Mouse (Mus musculus) limb, embryonic 11.5 days (tissue): Measurements from ENCODE around the gene Bcat2. TPM values are rescaled to one million over a fixed set of nuclear protein-coding genes. Genes with fewer than 3 reads are reported as not detected.

ENCODE experiments used
- ATAC-seq: fragments of 200-750 bp; cut with Nextera tagmentation; 2 replicates; pipeline ENCODE4 v1.8.0; 2017; ENCODE audit warnings: low read depth; ENCODE audit not compliant: insufficient number of reproducible peaks, low FRiP score, low TSS enrichment
- DNase-seq: peaks from one replicate; pipeline ENCODE4 v3.0.0-alpha.2; 2015; ENCODE audit warnings: low spot score
- H3K27ac ChIP-seq: fragments of 300-500 bp; sonication (generic); replicated peaks from 2 replicates; pipeline ENCODE4 v1.5.1; 2014; ENCODE audit warnings: low read depth, mild to moderate bottlenecking, low read length
- H3K27me3 ChIP-seq: fragments of 300-500 bp; sonication (generic); 2 replicates; pipeline ENCODE4 v1.6.1; 2014; ENCODE audit warnings: mild to moderate bottlenecking, low read length, mixed read lengths; ENCODE audit not compliant: control insufficient read depth, insufficient read depth
- H3K36me3 ChIP-seq: fragments of 300-500 bp; sonication (generic); 2 replicates; pipeline ENCODE4 v1.6.1; 2014; ENCODE audit warnings: mild to moderate bottlenecking, low read length, moderate library complexity, mixed read lengths; ENCODE audit not compliant: control insufficient read depth, insufficient read depth
- H3K4me1 ChIP-seq: fragments of 300-500 bp; sonication (generic); 2 replicates; pipeline ENCODE4 v1.6.1; 2014; ENCODE audit warnings: low read length, mixed read lengths; ENCODE audit not compliant: control insufficient read depth, insufficient read depth
- H3K4me2 ChIP-seq: fragments of 300-500 bp; sonication (generic); 2 replicates; pipeline ENCODE4 v1.6.1; 2014; ENCODE audit warnings: low read depth, mild to moderate bottlenecking, moderate library complexity; ENCODE audit not compliant: severe bottlenecking
- H3K4me3 ChIP-seq: fragments of 300-500 bp; sonication (generic); 2 replicates; pipeline ENCODE4 v1.5.1; 2014; ENCODE audit warnings: low read depth, low read length
- H3K9ac ChIP-seq: fragments of 300-500 bp; sonication (generic); 2 replicates; pipeline ENCODE4 v1.6.1; 2014; ENCODE audit warnings: mild to moderate bottlenecking, low read length
- H3K9me3 ChIP-seq: fragments of 300-500 bp; sonication (generic); 2 replicates; pipeline ENCODE4 v1.6.1; 2016; ENCODE audit warnings: low read length; ENCODE audit not compliant: control insufficient read depth
- WGBS: fragments of 180-500 bp; shearing (Covaris S2); extraction: QIAGEN DNeasy Blood & Tissue Kit; methylation state at CpG from one replicate; pipeline ENCODE4 v1.1.7; 2014; 5-methylcytosine and 5-hydroxymethylcytosine counted together
- polyA plus RNA-seq: library from polyadenylated mRNA; unstranded; fragments of >200 nt; fragmentation: Nextera tagmentation; extraction: Ambion mirVana; gene quantifications from 2 replicates; pipeline ENCODE4 v1.2.1, GENCODE M21; 2014

The Bcat2 gene
- polyA plus RNA-seq, 1 experiment from 2014 or later: 50.7 TPM

DNA sequence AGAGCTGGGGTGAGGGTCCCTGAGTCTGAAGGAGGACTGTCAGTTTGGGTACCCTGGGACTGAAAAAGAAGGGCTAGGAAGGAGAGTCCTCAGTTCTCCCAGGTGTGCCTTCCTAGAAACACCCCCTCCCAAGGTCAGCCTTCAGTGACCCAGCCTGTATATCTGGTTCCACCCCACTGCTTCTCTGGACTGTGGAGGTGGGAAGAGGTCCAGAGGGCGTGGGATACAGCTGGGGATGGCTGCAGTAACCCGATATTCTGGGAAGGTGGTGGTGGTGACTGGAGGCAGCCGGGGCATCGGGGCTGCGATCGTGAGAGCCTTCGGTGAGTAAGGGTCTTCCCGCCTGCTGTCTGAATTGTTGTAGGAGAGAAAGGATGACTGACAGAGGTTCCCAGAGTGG, 15.2 kb upstream of the Bcat2 start, which contains the start of gene Hsd17b14:
Gene Hsd17b14, plus strand, starts transcription at position 150 of the 400 bp plus-strand sequence.
- Histone ChIP-seq H3K9me3 (no peaks in the 10 kb centered on the region), H3K36me3 (no peaks in the 10 kb centered on the region), H3K27me3 (no peaks in the 10 kb centered on the region), H3K9ac (no peak within 1 kb of the TSS), H3K27ac (no peak within 1 kb of the TSS), H3K4me3 (no peak within 1 kb of the TSS), H3K4me2 (no peak within 1 kb of the TSS), H3K4me1 (0 out of 2 replicates have a peak, but pooled peaks cover 3% of the 10 kb centered on the region)
- WGBS: 25% methylated on average over 8 of the region's 8 CpGs
- ATAC-seq (no peak), DNase-seq (no peak)

DNA sequence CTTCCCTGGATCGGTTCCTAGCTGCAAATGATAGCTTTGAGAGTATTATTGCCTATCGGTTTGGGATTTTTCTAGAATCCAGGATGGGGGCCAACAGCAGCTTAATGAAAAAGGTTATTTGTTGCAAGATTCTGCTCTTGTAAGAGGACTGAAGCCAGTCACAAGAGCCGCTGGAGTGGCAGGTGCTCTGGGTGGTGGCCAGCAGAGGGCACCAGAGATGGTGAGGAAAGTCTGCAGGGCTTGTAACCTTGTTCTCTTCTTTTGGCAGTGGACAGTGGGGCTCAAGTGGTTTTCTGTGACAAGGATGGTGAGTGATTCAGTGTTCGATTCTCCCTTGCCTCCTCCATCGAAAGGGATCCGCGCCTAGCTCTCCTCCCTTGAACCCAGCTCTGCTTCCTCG, 14.2 kb upstream of the Bcat2 start:
- ATAC-seq (no peak), DNase-seq (peak; percentile 87)
- no peaks in the 10 kb centered on the region for H3K9me3 ChIP-seq
- no peak overlapping the region for H3K27ac ChIP-seq
- no peak overlapping the region for H3K4me3 ChIP-seq
- H3K36me3 ChIP-seq: no peaks in the 10 kb centered on the region
- 0 out of 2 replicates have a peak overlapping the region, but pooled peaks have one; percentile 47 for H3K9ac ChIP-seq
- 22% methylated on average over 8 of the region's 8 CpGs for WGBS
- H3K4me2 ChIP-seq: no peak overlapping the region
- no peaks in the 10 kb centered on the region for H3K27me3 ChIP-seq
- 0 out of 2 replicates have a peak, but pooled peaks cover 3% of the 10 kb centered on the region for H3K4me1 ChIP-seq

DNA sequence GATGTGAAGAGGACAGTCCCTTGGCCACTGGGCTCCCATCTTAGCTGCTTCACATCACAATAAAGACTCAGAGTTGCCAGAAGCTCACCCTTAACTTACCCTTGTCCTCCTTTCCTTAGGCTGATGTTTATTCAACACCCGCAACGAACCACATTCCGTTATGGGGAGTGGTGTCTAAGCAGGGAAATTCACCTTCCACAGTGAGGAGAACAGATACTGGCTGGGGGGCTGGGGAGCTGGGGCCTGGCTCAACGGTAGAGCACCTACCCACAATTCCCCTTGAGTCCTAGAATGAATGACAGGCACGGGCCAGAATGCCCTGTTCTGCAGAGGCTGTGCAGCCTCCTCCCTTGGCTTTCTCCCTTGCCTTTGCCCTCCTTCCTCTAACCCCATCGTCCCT, 11.0 kb upstream of the Bcat2 start:
- Histone ChIP-seq H3K4me1 (0 out of 2 replicates have a peak, but pooled peaks cover 3% of the 10 kb centered on the region), H3K4me2 (no peak overlapping the region), H3K4me3 (no peak overlapping the region), H3K36me3 (no peaks in the 10 kb centered on the region), H3K27me3 (no peaks in the 10 kb centered on the region), H3K27ac (no peak overlapping the region), H3K9me3 (no peaks in the 10 kb centered on the region), H3K9ac (no peak overlapping the region)
- WGBS: 62% methylated on average over 6 of the region's 6 CpGs
- ATAC-seq: no peak
- DNase-seq: no peak

DNA sequence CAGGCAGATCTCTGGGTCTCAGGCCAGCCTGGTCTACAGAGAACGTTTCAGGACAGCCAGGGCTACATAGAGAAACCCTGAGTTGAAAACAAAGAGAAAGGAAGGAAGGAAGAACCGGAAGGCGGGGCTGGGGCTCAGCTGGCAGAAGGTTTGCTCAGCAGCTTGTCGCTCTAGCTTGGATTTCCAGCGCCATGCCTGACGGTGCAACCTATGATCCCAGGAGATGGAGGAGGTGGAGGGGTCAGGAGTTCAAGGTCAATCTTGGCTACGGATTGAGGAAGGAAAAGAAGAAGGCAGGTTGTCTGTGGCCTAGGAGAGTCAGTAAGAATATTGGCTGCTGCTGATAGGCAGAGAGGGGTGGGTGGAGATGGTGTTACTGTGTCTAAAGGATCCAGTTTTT, 9.7 kb upstream of the Bcat2 start:
- Histone ChIP-seq H3K27ac (no peak overlapping the region), H3K9ac (no peak overlapping the region), H3K4me3 (no peak overlapping the region), H3K27me3 (no peaks in the 10 kb centered on the region), H3K4me2 (no peak overlapping the region), H3K4me1 (no peaks in the 10 kb centered on the region), H3K36me3 (no peaks in the 10 kb centered on the region), H3K9me3 (no peaks in the 10 kb centered on the region)
- ATAC-seq (no peak), DNase-seq (no peak)
- WGBS: 85% methylated on average over 7 of the region's 7 CpGs

DNA sequence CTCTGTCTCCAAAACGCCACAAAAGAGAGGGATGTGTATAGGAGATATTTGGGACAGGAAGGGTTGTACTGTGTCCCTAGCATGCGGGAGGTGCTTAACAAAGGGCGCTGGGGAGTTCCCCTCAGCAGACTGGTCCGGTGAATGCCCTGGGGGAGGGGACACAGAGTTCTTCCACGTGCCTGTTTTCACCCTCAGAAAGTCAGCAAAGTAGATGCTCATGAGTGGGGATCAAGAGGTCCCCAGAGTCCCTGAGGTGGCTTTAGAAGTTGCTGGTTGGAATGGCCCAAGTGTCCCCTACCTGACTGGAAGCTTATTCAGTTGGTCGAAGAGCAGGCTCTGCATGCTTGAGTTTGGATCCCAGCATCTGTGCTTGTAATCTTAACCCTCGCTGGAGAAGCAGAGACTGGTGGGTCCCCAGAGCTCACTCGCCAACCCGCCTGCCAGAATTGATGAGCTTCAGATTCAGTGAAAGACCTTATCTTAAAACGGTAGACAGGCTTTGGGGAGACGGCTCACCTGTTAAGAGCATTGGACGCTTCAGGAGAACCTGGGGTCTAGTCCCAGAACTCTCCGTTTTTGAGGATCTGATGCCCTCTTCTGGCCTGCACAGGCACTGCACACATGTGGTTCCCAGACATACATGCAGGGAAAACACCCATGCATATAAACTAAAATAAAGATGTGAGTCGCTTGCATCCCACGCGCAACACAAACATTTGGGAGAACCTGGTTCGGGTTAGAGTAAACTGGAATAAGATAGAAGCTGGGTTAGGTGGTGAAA, 8.9 kb upstream of the Bcat2 start:
- ATAC-seq (peak; percentile 59; the same call in 1 of the 2 replicates), DNase-seq (peak; percentile 88)
- Histone ChIP-seq H3K9ac (no peak overlapping the region), H3K4me1 (no peaks in the 10 kb centered on the region), H3K36me3 (no peaks in the 10 kb centered on the region), H3K27ac (no peak overlapping the region), H3K27me3 (no peaks in the 10 kb centered on the region), H3K4me3 (no peak overlapping the region), H3K9me3 (no peaks in the 10 kb centered on the region), H3K4me2 (no peak overlapping the region)
- 25% methylated on average over 17 of the region's 17 CpGs for WGBS

DNA sequence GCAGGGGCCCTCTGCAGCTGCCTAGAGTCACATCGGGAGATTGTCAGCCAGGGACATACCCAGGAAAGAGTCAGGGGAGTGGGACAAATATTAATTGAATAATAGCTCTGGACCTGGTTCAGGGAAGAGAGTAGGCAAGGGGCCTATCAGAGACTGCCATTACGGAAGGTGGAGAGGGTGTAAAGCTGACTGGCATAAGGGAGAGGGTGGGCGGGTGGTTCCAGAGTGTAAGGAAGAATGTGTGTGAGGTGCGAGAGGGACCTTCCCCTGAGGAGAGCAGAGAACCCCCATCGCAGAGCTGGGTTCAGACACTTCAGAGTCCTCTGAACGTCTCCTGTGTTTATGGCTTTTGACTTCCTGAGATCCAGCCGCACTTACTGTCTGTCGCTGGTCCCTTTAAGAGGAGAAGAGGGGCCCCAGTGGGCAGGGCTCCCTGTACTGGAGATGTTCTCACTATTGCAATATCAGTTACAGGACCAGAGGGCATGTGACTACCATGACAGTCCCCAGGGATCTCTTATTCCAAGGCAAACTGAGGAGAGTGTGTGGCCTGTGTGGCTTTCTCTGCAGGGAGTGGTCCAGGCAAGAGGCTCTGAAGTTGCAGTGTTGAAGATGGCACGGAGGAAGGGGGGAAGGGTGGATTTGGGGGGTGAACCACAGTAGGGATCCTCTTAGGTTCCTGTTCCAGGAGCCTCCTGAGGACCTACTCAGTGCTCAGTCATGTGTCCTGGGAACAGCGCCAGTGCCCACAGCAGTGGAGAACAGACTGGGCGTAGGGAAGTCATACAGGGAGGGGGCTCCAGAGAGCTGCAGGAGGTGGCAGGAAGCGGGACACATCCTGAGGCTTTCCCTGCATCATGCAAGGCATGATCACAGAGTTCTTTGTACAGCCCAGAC, 8.1 kb upstream of the Bcat2 start:
- no peak overlapping the region for H3K4me2 ChIP-seq
- H3K4me3 ChIP-seq: no peak overlapping the region
- ATAC-seq: no peak
- H3K4me1 ChIP-seq: no peaks in the 10 kb centered on the region
- WGBS: 48% methylated on average over 12 of the region's 12 CpGs
- no peaks in the 10 kb centered on the region for H3K27me3 ChIP-seq
- H3K27ac ChIP-seq: no peak overlapping the region
- no peaks in the 10 kb centered on the region for H3K36me3 ChIP-seq
- no peak overlapping the region for H3K9ac ChIP-seq
- no peaks in the 10 kb centered on the region for H3K9me3 ChIP-seq
- DNase-seq: no peak

DNA sequence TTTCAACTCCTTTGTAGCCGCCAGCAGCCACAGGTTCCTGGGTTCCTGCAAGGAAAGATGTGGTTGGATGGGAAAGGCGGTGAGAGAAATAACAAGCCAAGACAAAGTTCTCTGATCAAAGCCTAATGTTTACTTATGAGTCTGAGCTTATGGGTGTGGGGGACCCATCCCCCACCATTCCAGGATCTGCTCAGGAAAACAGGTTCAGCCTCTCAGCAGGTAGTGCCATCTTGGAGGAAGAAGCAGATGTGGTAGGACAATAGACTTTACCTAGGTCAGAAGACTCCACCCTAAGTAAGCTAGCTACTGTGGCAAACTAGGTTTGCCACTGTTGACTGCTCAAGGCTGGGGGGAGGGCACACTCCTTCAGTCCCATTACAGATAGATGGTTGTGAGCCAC, 5.1 kb upstream of the Bcat2 start:
- Histone ChIP-seq H3K27ac (no peak overlapping the region), H3K4me2 (no peak overlapping the region), H3K27me3 (no peaks in the 10 kb centered on the region), H3K9me3 (no peaks in the 10 kb centered on the region), H3K9ac (no peak overlapping the region), H3K4me1 (peaks cover 6% of the 10 kb centered on the region), H3K4me3 (no peak overlapping the region), H3K36me3 (no peaks in the 10 kb centered on the region)
- ATAC-seq (no peak), DNase-seq (no peak)
- 80% methylated on average over 2 of the region's 2 CpGs for WGBS

DNA sequence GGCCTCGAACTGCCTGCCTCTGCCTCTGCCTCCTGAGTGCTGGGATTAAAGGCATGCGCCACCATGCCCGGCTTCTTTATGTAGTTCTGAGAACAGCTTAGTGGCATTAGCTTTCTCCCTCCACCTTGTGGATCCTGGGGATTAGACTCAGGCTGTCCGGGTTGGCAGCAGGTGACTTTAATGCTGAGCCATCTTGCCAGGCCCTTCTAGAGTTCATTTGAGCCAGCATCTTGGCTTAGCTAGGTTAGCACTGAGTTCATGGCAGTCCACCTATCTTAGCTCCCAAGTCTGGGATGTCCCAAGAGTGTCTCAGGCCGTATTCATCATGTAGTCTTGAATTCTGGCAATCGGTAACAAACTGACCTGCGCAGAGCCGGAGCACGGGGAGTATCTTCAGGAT, 4.5 kb upstream of the Bcat2 start:
- peaks cover 6% of the 10 kb centered on the region for H3K4me1 ChIP-seq
- H3K27ac ChIP-seq: no peak overlapping the region
- no peaks in the 10 kb centered on the region for H3K9me3 ChIP-seq
- H3K27me3 ChIP-seq: no peaks in the 10 kb centered on the region
- H3K36me3 ChIP-seq: no peaks in the 10 kb centered on the region
- ATAC-seq (no peak), DNase-seq (no peak)
- no peak overlapping the region for H3K4me3 ChIP-seq
- no peak overlapping the region for H3K9ac ChIP-seq
- H3K4me2 ChIP-seq: no peak overlapping the region
- 88% methylated on average over 9 of the region's 9 CpGs for WGBS
